Comparison of ENCODE assay signal across 16 mouse cellular contexts in the genomic region with DNA sequence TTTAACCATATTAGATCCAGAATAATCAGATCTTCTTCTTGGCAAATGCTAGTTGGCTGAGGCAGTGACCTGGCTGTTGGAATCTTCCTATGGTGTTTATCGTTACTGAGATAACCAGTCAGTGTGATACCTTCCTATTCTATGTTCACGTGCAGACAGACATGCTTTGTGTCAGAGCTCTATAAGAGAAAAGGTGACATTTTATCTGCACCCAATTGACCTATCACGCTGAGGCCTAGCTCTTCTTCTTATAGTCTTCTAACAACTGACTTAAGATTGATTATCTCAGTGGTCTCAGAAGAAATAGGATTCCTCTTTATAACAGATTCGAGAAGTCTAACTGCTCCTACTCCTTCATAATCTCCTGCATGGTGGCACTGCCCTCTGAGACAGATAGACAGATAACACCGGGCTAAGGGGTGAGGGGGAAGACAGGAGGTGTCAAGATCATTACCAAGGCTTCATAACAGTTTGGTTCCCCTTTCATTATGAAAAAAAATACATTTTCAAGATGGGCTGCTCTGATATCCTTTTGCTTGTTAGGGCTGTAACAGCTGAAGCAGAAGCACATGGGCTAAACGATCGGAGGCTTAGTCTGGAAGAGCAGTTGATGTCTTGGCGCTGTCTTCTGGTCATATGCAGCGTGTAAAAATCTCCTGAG.
DNase-seq lines count a peak whose midpoint lies in the region; ATAC-seq lines count a peak whose summit lies in the region.
"Had no signal": no experiment of that assay in that cellular context is flagged by ENCODE, and none has a peak within 500 bp of the region (broad histone marks: within the 10 kb centered on the region; RNA-seq: fewer than 3 reads in every experiment).

No protein-coding gene starts in this region.

- no peak for DNase-seq in liver, embryonic 11.5 days (ENCODE audit: low spot score)
- no peak for DNase-seq in yolk sac, embryonic 10.5 days (ENCODE audit: low spot score)
- no peak for DNase-seq in testis, postnatal 14 days (ENCODE audit: low spot score)
- DNase-seq: adrenal gland, postnatal 10 days; cerebellum, postnatal 14 days; gastrocnemius, postnatal 14 days; heart, postnatal 36 days; thymus, adult 2 months had no signal

- 39% methylated on average over 9 of the region's 9 CpGs for WGBS in liver, embryonic 11.5 days
- 86% methylated on average over 9 of the region's 9 CpGs for WGBS in neural tube, embryonic 15.5 days

- 0 out of 2 replicates have a peak overlapping the region, but pooled peaks have one; percentile 13 for H3K9ac ChIP-seq in liver, embryonic 11.5 days (ENCODE audit: low read depth, low read length)
- no peak overlapping the region for H3K9ac ChIP-seq in neural tube, embryonic 15.5 days (replicated peaks)
- H3K9ac ChIP-seq: heart, embryonic 12.5 days; lung, embryonic 15.5 days had no signal

- H3K27me3 ChIP-seq in liver, embryonic 11.5 days (replicated peaks; ENCODE audit: control insufficient read depth, insufficient read depth, low read length) = no peaks in the 10 kb centered on the region
- no peaks in the 10 kb centered on the region for H3K27me3 ChIP-seq in neural tube, embryonic 15.5 days (replicated peaks)
- H3K27me3 ChIP-seq: heart, embryonic 12.5 days; lung, embryonic 15.5 days had no signal

- peak; percentile 25 for ATAC-seq in CD4-positive, CD25-positive, alpha-beta regulatory T cell, adult 4 months
- peak; percentile 21 for ATAC-seq in activated CD4-positive, CD25-positive, alpha-beta regulatory T cell, adult 4 months
- peak; percentile 74 for ATAC-seq in liver, embryonic 11.5 days (replicated peaks; ENCODE audit: low FRiP score)
- ATAC-seq in megakaryocyte progenitor cell, adult 5-6 weeks (replicated peaks; ENCODE audit: poor library complexity) = peak; percentile 53
- ATAC-seq in neural tube, embryonic 15.5 days (ENCODE audit: low FRiP score) = no peak

- H3K27ac ChIP-seq in liver, embryonic 11.5 days (ENCODE audit: low read depth, low read length) = peak overlapping the region; percentile 69
- H3K27ac ChIP-seq in neural tube, embryonic 15.5 days (replicated peaks) = no peak overlapping the region
- H3K27ac ChIP-seq: limb, embryonic 10.5 days; lung, embryonic 15.5 days had no signal

- no peaks in the 10 kb centered on the region for H3K36me3 ChIP-seq in liver, embryonic 11.5 days (ENCODE audit: control insufficient read depth, insufficient read depth, low read length)
- H3K36me3 ChIP-seq in neural tube, embryonic 15.5 days = no peaks in the 10 kb centered on the region
- H3K36me3 ChIP-seq: heart, embryonic 12.5 days; limb, embryonic 10.5 days; lung, embryonic 15.5 days had no signal

- no peaks in the 10 kb centered on the region for H3K9me3 ChIP-seq in liver, embryonic 11.5 days (ENCODE audit: control insufficient read depth, low read length)
- no peaks in the 10 kb centered on the region for H3K9me3 ChIP-seq in neural tube, embryonic 15.5 days (replicated peaks)
- H3K9me3 ChIP-seq: heart, embryonic 12.5 days; limb, embryonic 10.5 days; lung, embryonic 15.5 days had no signal

- H3K4me2 ChIP-seq in liver, embryonic 11.5 days = peak overlapping the region; percentile 53
- H3K4me2 ChIP-seq in neural tube, embryonic 15.5 days = no peak overlapping the region
- H3K4me2 ChIP-seq: heart, embryonic 12.5 days; lung, embryonic 15.5 days; midbrain, embryonic 11.5 days had no signal

- peaks cover 9% of the 10 kb centered on the region for H3K4me1 ChIP-seq in liver, embryonic 11.5 days (replicated peaks; ENCODE audit: control insufficient read depth, insufficient read depth, low read length)
- H3K4me1 ChIP-seq in neural tube, embryonic 15.5 days = peaks cover 3% of the 10 kb centered on the region; the same call in 1 of the 2 replicates
- H3K4me1 ChIP-seq: lung, embryonic 15.5 days had no signal

- no peak overlapping the region for H3K4me3 ChIP-seq in liver, embryonic 11.5 days (ENCODE audit: low read depth, low read length)
- no peak overlapping the region for H3K4me3 ChIP-seq in neural tube, embryonic 15.5 days (replicated peaks)
- H3K4me3 ChIP-seq: heart, embryonic 12.5 days; limb, embryonic 10.5 days; lung, embryonic 15.5 days had no signal
